Mouse (Mus musculus): ENCODE data around the gene Nlrp3. TPM values are rescaled to one million over a fixed set of nuclear protein-coding genes. Genes with fewer than 3 reads are reported as not detected.
A peak's percentile ranks its signal among the peaks of the same experiment; 100 is the strongest.

Nlrp3 gene
- polyA plus RNA-seq, 1 experiment from 2014 or later = 0.80 TPM

- no peaks in the 10 kb centered on the region for H3K4me1 ChIP-seq (ENCODE audit: insufficient read depth)
- no peaks in the 10 kb centered on the region for H3K27me3 ChIP-seq (ENCODE audit: insufficient read depth, low read length)
- H3K36me3 ChIP-seq (replicated peaks; ENCODE audit: insufficient read depth, low read length) = no peaks in the 10 kb centered on the region
- no peaks in the 10 kb centered on the region for H3K9me3 ChIP-seq (ENCODE audit: low read length)
- no peak overlapping the region for H3K27ac ChIP-seq (ENCODE audit: low read depth)
- TF ChIP-seq EP300 (IDR thresholded peaks at IDR 0.05; ENCODE audit: low read depth) (no peak), CTCF (IDR thresholded peaks at IDR 0.05; ENCODE audit: low read depth) (peak; percentile 49)
- no peak overlapping the region for H3K9ac ChIP-seq (replicated peaks)
- DNase-seq (no peak), ATAC-seq (peak; percentile 33; the same call in 1 of the 2 replicates)
- H3K4me2 ChIP-seq (ENCODE audit: low read depth, low read length) = no peak overlapping the region
- WGBS (ENCODE audit: insufficient replicate concordance) = 29% methylated on average over 4 of the region's 4 CpGs
- H3K4me3 ChIP-seq (ENCODE audit: low read depth, low read length) = no peak overlapping the region
Measured at GRCm38 (mm10) chr11:59614120-59614519, 72.8 kb downstream of the Nlrp3 start.

Other genes with a start within 250 kb of the Nlrp3 start
- 0.16 and 0.18 TPM in 2 replicates for gene Wnt9a, start 234.6 kb upstream of the Nlrp3 start, polyA plus RNA-seq (2015; fragmentation: Nextera tagmentation; extraction: Ambion mirVana)
- gene Prss38, start 165.9 kb upstream of the Nlrp3 start, polyA plus RNA-seq (2015; fragmentation: Nextera tagmentation; extraction: Ambion mirVana) = not detected in 2 replicates
- 3.2 and 3.6 TPM in 2 replicates for gene Jmjd4, start 91.5 kb upstream of the Nlrp3 start, polyA plus RNA-seq (2015; fragmentation: Nextera tagmentation; extraction: Ambion mirVana)
- gene Snap47, start 90.4 kb upstream of the Nlrp3 start, polyA plus RNA-seq (2015; fragmentation: Nextera tagmentation; extraction: Ambion mirVana) = 32.4 and 33.5 TPM in 2 replicates
- 1.4 and 1.5 TPM in 2 replicates for gene Zfp867, start 69.1 kb upstream of the Nlrp3 start, polyA plus RNA-seq (2015; fragmentation: Nextera tagmentation; extraction: Ambion mirVana)
- gene Zkscan17, start 14.8 kb upstream of the Nlrp3 start, polyA plus RNA-seq (2015; fragmentation: Nextera tagmentation; extraction: Ambion mirVana) = 5.2 and 5.4 TPM in 2 replicates
- not detected in 2 replicates for gene Olfr222, start 34.7 kb downstream of the Nlrp3 start, polyA plus RNA-seq (2015; fragmentation: Nextera tagmentation; extraction: Ambion mirVana)
- gene Olfr223, start 51.7 kb downstream of the Nlrp3 start, polyA plus RNA-seq (2015; fragmentation: Nextera tagmentation; extraction: Ambion mirVana) = not detected in 2 replicates
- 14.2 and 14.3 TPM in 2 replicates for gene Mprip, start 119.7 kb downstream of the Nlrp3 start, polyA plus RNA-seq (2015; fragmentation: Nextera tagmentation; extraction: Ambion mirVana)
- 1.7 and 2.0 TPM in 2 replicates for gene Pld6, start 246.1 kb downstream of the Nlrp3 start, polyA plus RNA-seq (2015; fragmentation: Nextera tagmentation; extraction: Ambion mirVana)

All from liver, postnatal 0 days (tissue).